Mouse (Mus musculus) fat pad, adult 2 months (tissue): ENCODE results near the gene Nktr.

Source experiments
- DNase-seq: peaks from one replicate; pipeline ENCODE4 v3.0.0-alpha.2; 2011; ENCODE audit warnings: low read depth, low spot score; ENCODE audit errors: extremely low read depth

Nktr gene

GRCm38 (mm10) chr9:121760271-121761090, 41.5 kb downstream of the Nktr start:
- no peak for DNase-seq

- no peak for DNase-seq
Observed at GRCm38 (mm10) chr9:121761091-121761665, 42.2 kb downstream of the Nktr start.

GRCm38 (mm10) chr9:121761787-121762186, 42.8 kb downstream of the Nktr start:
- no peak for DNase-seq

- DNase-seq, result no peak
Observed at GRCm38 (mm10) chr9:121762248-121762647, 43.3 kb downstream of the Nktr start.

GRCm38 (mm10) chr9:121762761-121763160, 43.8 kb downstream of the Nktr start:
- DNase-seq, result no peak

- DNase-seq, result no peak
Observed at GRCm38 (mm10) chr9:121763716-121764115, 44.7 kb downstream of the Nktr start.

GRCm38 (mm10) chr9:121765166-121765855, 46.3 kb downstream of the Nktr start:
- DNase-seq, result no peak

GRCm38 (mm10) chr9:121772412-121772811, 53.4 kb downstream of the Nktr start:
- no peak for DNase-seq

GRCm38 (mm10) chr9:121775951-121776350, 57.0 kb downstream of the Nktr start:
- no peak for DNase-seq

- DNase-seq, result no peak
Observed at GRCm38 (mm10) chr9:121776511-121776910, 57.5 kb downstream of the Nktr start.

GRCm38 (mm10) chr9:121777484-121778065, 58.6 kb downstream of the Nktr start, which contains the start of gene Klhl40:
Gene Klhl40, plus strand, starts transcription at chr9:121777607.
- DNase-seq, result no peak

- DNase-seq, result no peak
Observed at GRCm38 (mm10) chr9:121778066-121778624, 59.2 kb downstream of the Nktr start.

GRCm38 (mm10) chr9:121784801-121785200, 65.8 kb downstream of the Nktr start:
- no peak for DNase-seq

GRCm38 (mm10) chr9:121785261-121785660, 66.3 kb downstream of the Nktr start:
- DNase-seq, result no peak

GRCm38 (mm10) chr9:121786359-121786758, 67.4 kb downstream of the Nktr start:
- DNase-seq, result no peak

GRCm38 (mm10) chr9:121791206-121791605, 72.2 kb downstream of the Nktr start:
- no peak for DNase-seq

GRCm38 (mm10) chr9:121791757-121792521, 73.0 kb downstream of the Nktr start, which contains the start of gene Hhatl:
Gene Hhatl, minus strand, starts transcription at chr9:121792507.
- no peak for DNase-seq

GRCm38 (mm10) chr9:121794972-121795539, 76.1 kb downstream of the Nktr start:
- no peak for DNase-seq

GRCm38 (mm10) chr9:121797722-121798121, 78.8 kb downstream of the Nktr start:
- no peak for DNase-seq
